Mouse (Mus musculus) E14TG2a.4 (cell line): ENCODE measurements at regions not wholly inside any gene's neighbourhood (a gene's known extent, or its start where the extent isn't known, plus 50 kb on each side); places are given as distances from the start of the nearest gene placed in this dataset.

Experiments
- H3K27me3 ChIP-seq: 2 replicates; pipeline ENCODE4 v1.6.1; 2014; ENCODE audit warnings: low read length, control low read depth; ENCODE audit not compliant: insufficient read depth
- H3K36me3 ChIP-seq: 2 replicates; pipeline ENCODE4 v1.6.1; 2014; ENCODE audit warnings: low read length, control low read depth; ENCODE audit not compliant: insufficient read depth
- H3K4me1 ChIP-seq: replicated peaks from 2 replicates; pipeline ENCODE4 v1.6.1; 2014; ENCODE audit warnings: low read depth, low read length, control low read depth
- H3K4me3 ChIP-seq: replicated peaks from 2 replicates; pipeline ENCODE4 v1.5.1; 2014; ENCODE audit warnings: mild to moderate bottlenecking, low read length
- H3K9me3 ChIP-seq: 2 replicates; pipeline ENCODE4 v1.6.1; 2014; ENCODE audit warnings: low read length, control low read depth
- CTCF ChIP-seq: conservative IDR thresholded peaks from 2 replicates; pipeline ENCODE4 v1.5.1; 2014; ENCODE audit warnings: low read length
- NANOG ChIP-seq: IDR thresholded peaks from 2 replicates; pipeline ENCODE4 v1.6.1; 2014; ENCODE audit warnings: borderline replicate concordance, low read length, mixed read lengths
- POU5F1 ChIP-seq: IDR thresholded peaks from 2 replicates; pipeline ENCODE4 v1.6.1; 2014; ENCODE audit warnings: low read length, borderline replicate concordance

GRCm38 (mm10) chr1:73456359-73457062 lies 440.8 kb upstream of the Tnp1 start:
- H3K4me3 ChIP-seq: no peak overlapping the region
- H3K4me1 ChIP-seq: no peaks in the 10 kb centered on the region
- TF ChIP-seq CTCF: no peak
- no peak for TF ChIP-seq POU5F1
- no peak for TF ChIP-seq NANOG
- H3K36me3 ChIP-seq: no peaks in the 10 kb centered on the region
- 0 out of 2 replicates have a peak, but pooled peaks cover 10% of the 10 kb centered on the region for H3K9me3 ChIP-seq
- no peaks in the 10 kb centered on the region for H3K27me3 ChIP-seq

- Histone ChIP-seq H3K4me3 (no peak overlapping the region), H3K36me3 (no peaks in the 10 kb centered on the region), H3K9me3 (no peaks in the 10 kb centered on the region), H3K27me3 (no peaks in the 10 kb centered on the region), H3K4me1 (no peaks in the 10 kb centered on the region)
- TF ChIP-seq NANOG (no peak), CTCF (no peak), POU5F1 (no peak)
Observed at GRCm38 (mm10) chr1:73444216-73444890, 428.6 kb upstream of the Tnp1 start.

GRCm38 (mm10) chr1:73438385-73438784 lies 422.7 kb upstream of the Tnp1 start:
- TF ChIP-seq NANOG (no peak), POU5F1 (no peak), CTCF (no peak)
- Histone ChIP-seq H3K4me3 (no peak overlapping the region), H3K36me3 (no peaks in the 10 kb centered on the region), H3K4me1 (no peaks in the 10 kb centered on the region), H3K27me3 (no peaks in the 10 kb centered on the region), H3K9me3 (no peaks in the 10 kb centered on the region)

- Histone ChIP-seq H3K36me3 (no peaks in the 10 kb centered on the region), H3K9me3 (no peaks in the 10 kb centered on the region), H3K27me3 (no peaks in the 10 kb centered on the region), H3K4me3 (no peak overlapping the region), H3K4me1 (no peaks in the 10 kb centered on the region)
- TF ChIP-seq POU5F1: no peak
- no peak for TF ChIP-seq NANOG
- TF ChIP-seq CTCF: no peak
Observed at GRCm38 (mm10) chr1:73428101-73428500, 412.4 kb upstream of the Tnp1 start.

GRCm38 (mm10) chr1:73425049-73425448 lies 409.3 kb upstream of the Tnp1 start:
- no peaks in the 10 kb centered on the region for H3K36me3 ChIP-seq
- H3K4me1 ChIP-seq: no peaks in the 10 kb centered on the region
- TF ChIP-seq POU5F1 (no peak), NANOG (no peak), CTCF (no peak)
- H3K27me3 ChIP-seq: no peaks in the 10 kb centered on the region
- H3K9me3 ChIP-seq: no peaks in the 10 kb centered on the region
- no peak overlapping the region for H3K4me3 ChIP-seq

GRCm38 (mm10) chr1:73418196-73418595 lies 402.5 kb upstream of the Tnp1 start:
- no peak overlapping the region for H3K4me3 ChIP-seq
- H3K36me3 ChIP-seq: no peaks in the 10 kb centered on the region
- no peak for TF ChIP-seq POU5F1
- no peak for TF ChIP-seq NANOG
- TF ChIP-seq CTCF: no peak
- no peaks in the 10 kb centered on the region for H3K27me3 ChIP-seq
- no peaks in the 10 kb centered on the region; the same call in 1 of the 2 replicates for H3K9me3 ChIP-seq
- H3K4me1 ChIP-seq: no peaks in the 10 kb centered on the region

GRCm38 (mm10) chr1:73411452-73411851 lies 395.7 kb upstream of the Tnp1 start:
- H3K9me3 ChIP-seq: no peaks in the 10 kb centered on the region
- TF ChIP-seq POU5F1 (no peak), CTCF (no peak), NANOG (no peak)
- H3K27me3 ChIP-seq: no peaks in the 10 kb centered on the region
- H3K4me1 ChIP-seq: no peaks in the 10 kb centered on the region
- H3K4me3 ChIP-seq: no peak overlapping the region
- H3K36me3 ChIP-seq: no peaks in the 10 kb centered on the region

- no peak overlapping the region for H3K4me3 ChIP-seq
- TF ChIP-seq POU5F1: no peak
- no peak for TF ChIP-seq NANOG
- TF ChIP-seq CTCF: no peak
- H3K36me3 ChIP-seq: no peaks in the 10 kb centered on the region
- H3K27me3 ChIP-seq: no peaks in the 10 kb centered on the region
- no peaks in the 10 kb centered on the region for H3K9me3 ChIP-seq
- no peaks in the 10 kb centered on the region for H3K4me1 ChIP-seq
Observed at GRCm38 (mm10) chr1:73399178-73399577, 383.5 kb upstream of the Tnp1 start.
